Mouse (Mus musculus): ENCODE measurements at regions not wholly inside any gene's neighbourhood (a gene's known extent, or its start where the extent isn't known, plus 50 kb on each side); places are given as distances from the start of the nearest gene placed in this dataset.

DNA sequence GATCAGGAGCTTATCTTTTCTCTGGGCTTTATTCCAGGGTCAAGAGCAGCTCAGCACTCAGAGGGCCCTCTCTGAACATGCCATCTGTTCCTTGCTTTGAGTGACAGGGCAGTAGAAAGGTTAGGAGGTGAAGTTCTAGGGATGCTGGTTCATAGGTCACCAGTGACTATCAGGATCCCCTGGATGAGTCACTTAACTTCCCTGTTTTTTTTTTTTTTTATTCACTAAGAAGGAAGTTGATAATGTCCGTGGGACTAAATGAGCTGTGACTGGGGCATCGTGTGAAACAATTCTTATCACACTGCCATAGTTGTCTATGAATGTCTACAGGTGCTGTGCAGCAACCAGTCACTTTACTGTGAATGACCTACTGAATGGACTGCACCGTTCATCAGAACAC lies 73.8 kb upstream of the Gpr139 start:
- no peaks in the 10 kb centered on the region for H3K36me3 ChIP-seq (ENCODE audit: control insufficient read depth, insufficient read depth, low read length)
- H3K4me3 ChIP-seq (ENCODE audit: low read depth, low read length), result no peak overlapping the region
- TF ChIP-seq EP300 (optimal IDR thresholded peaks at IDR 0.05), result no peak
- TF ChIP-seq CTCF (IDR thresholded peaks at IDR 0.05; ENCODE audit: low read depth), result no peak
- no peak overlapping the region for H3K9ac ChIP-seq (ENCODE audit: low read length)
- DNase-seq (ENCODE audit: low spot score) (no peak), ATAC-seq (ENCODE audit: low FRiP score, low TSS enrichment) (no peak)
- no peak overlapping the region for H3K27ac ChIP-seq (replicated peaks)
- no peak overlapping the region for H3K4me2 ChIP-seq (replicated peaks; ENCODE audit: low read depth)
- no peaks in the 10 kb centered on the region for H3K4me1 ChIP-seq (replicated peaks; ENCODE audit: control insufficient read depth, insufficient read depth)
- H3K9me3 ChIP-seq (ENCODE audit: control insufficient read depth, low read length), result no peaks in the 10 kb centered on the region
- H3K27me3 ChIP-seq (ENCODE audit: control insufficient read depth, insufficient read depth, low read length), result no peaks in the 10 kb centered on the region
- WGBS, result 62% methylated on average over 3 of the region's 3 CpGs

- WGBS, result 79% methylated on average over 3 of the region's 3 CpGs
- H3K4me2 ChIP-seq (replicated peaks; ENCODE audit: low read depth), result no peak overlapping the region
- TF ChIP-seq CTCF (IDR thresholded peaks at IDR 0.05; ENCODE audit: low read depth), result no peak
Measured at GRCm38 (mm10) chr7:119256916-119257315, 72.5 kb upstream of the Gpr139 start.

GRCm38 (mm10) chr7:119252742-119253141 lies 68.3 kb upstream of the Gpr139 start:
- Histone ChIP-seq H3K27me3 (ENCODE audit: control insufficient read depth, insufficient read depth, low read length) (no peaks in the 10 kb centered on the region), H3K4me3 (ENCODE audit: low read depth, low read length) (no peak overlapping the region), H3K9me3 (ENCODE audit: control insufficient read depth, low read length) (no peaks in the 10 kb centered on the region), H3K36me3 (ENCODE audit: control insufficient read depth, insufficient read depth, low read length) (no peaks in the 10 kb centered on the region), H3K9ac (ENCODE audit: low read length) (no peak overlapping the region), H3K4me1 (replicated peaks; ENCODE audit: control insufficient read depth, insufficient read depth) (no peaks in the 10 kb centered on the region), H3K4me2 (replicated peaks; ENCODE audit: low read depth) (no peak overlapping the region), H3K27ac (replicated peaks) (no peak overlapping the region)
- TF ChIP-seq EP300 (optimal IDR thresholded peaks at IDR 0.05) (no peak), CTCF (IDR thresholded peaks at IDR 0.05; ENCODE audit: low read depth) (no peak)
- ATAC-seq (ENCODE audit: low FRiP score, low TSS enrichment), result no peak
- DNase-seq (ENCODE audit: low spot score), result no peak
- 61% methylated on average over 2 of the region's 2 CpGs for WGBS

More at GRCm38 (mm10) chr7:119256916-119257315, 72.5 kb upstream of the Gpr139 start:
- Histone ChIP-seq H3K27me3 (ENCODE audit: control insufficient read depth, insufficient read depth, low read length) (no peaks in the 10 kb centered on the region), H3K36me3 (ENCODE audit: control insufficient read depth, insufficient read depth, low read length) (no peaks in the 10 kb centered on the region), H3K27ac (replicated peaks) (no peak overlapping the region), H3K4me3 (ENCODE audit: low read depth, low read length) (no peak overlapping the region), H3K9me3 (ENCODE audit: control insufficient read depth, low read length) (no peaks in the 10 kb centered on the region), H3K4me1 (replicated peaks; ENCODE audit: control insufficient read depth, insufficient read depth) (no peaks in the 10 kb centered on the region), H3K9ac (ENCODE audit: low read length) (no peak overlapping the region)
- ATAC-seq (ENCODE audit: low FRiP score, low TSS enrichment), result no peak
- no peak for DNase-seq (ENCODE audit: low spot score)

DNA sequence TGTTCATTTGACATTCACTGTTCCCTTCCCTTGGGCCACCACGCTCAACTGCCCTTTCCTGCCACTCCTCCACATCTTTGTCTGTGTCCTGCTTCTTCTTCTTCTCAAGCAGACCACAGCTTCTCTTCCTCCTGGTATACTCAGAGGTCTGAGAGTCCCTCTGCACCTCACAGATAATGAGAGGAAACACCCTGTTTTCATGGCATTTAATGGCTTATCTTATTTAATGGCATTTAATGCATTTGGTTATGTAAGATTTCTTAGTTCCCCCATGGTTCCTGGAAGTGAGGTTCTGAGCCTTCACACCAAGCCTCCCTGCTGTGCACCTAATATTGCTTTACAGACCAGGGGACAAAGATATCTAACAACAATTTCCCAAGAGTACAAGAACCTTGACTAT lies 67.3 kb upstream of the Gpr139 start:
- TF ChIP-seq CTCF (IDR thresholded peaks at IDR 0.05; ENCODE audit: low read depth) (no peak), EP300 (optimal IDR thresholded peaks at IDR 0.05) (no peak)
- DNase-seq (ENCODE audit: low spot score), result no peak
- Histone ChIP-seq H3K4me2 (replicated peaks; ENCODE audit: low read depth) (no peak overlapping the region), H3K4me3 (ENCODE audit: low read depth, low read length) (no peak overlapping the region), H3K9ac (ENCODE audit: low read length) (no peak overlapping the region), H3K27ac (replicated peaks) (no peak overlapping the region), H3K4me1 (replicated peaks; ENCODE audit: control insufficient read depth, insufficient read depth) (no peaks in the 10 kb centered on the region), H3K9me3 (ENCODE audit: control insufficient read depth, low read length) (no peaks in the 10 kb centered on the region), H3K36me3 (ENCODE audit: control insufficient read depth, insufficient read depth, low read length) (no peaks in the 10 kb centered on the region), H3K27me3 (ENCODE audit: control insufficient read depth, insufficient read depth, low read length) (no peaks in the 10 kb centered on the region)
- no peak for ATAC-seq (ENCODE audit: low FRiP score, low TSS enrichment)
- WGBS, result 72% methylated on average over 1 of the region's 1 CpGs

GRCm38 (mm10) chr7:119250381-119250780 lies 66.0 kb upstream of the Gpr139 start:
- Histone ChIP-seq H3K4me2 (replicated peaks; ENCODE audit: low read depth) (no peak overlapping the region), H3K4me1 (replicated peaks; ENCODE audit: control insufficient read depth, insufficient read depth) (no peaks in the 10 kb centered on the region), H3K27ac (replicated peaks) (no peak overlapping the region), H3K9me3 (ENCODE audit: control insufficient read depth, low read length) (no peaks in the 10 kb centered on the region), H3K4me3 (ENCODE audit: low read depth, low read length) (no peak overlapping the region), H3K36me3 (ENCODE audit: control insufficient read depth, insufficient read depth, low read length) (no peaks in the 10 kb centered on the region), H3K27me3 (ENCODE audit: control insufficient read depth, insufficient read depth, low read length) (no peaks in the 10 kb centered on the region), H3K9ac (ENCODE audit: low read length) (no peak overlapping the region)
- TF ChIP-seq EP300 (optimal IDR thresholded peaks at IDR 0.05) (no peak), CTCF (IDR thresholded peaks at IDR 0.05; ENCODE audit: low read depth) (no peak)
- 88% methylated on average over 3 of the region's 3 CpGs for WGBS
- ATAC-seq (ENCODE audit: low FRiP score, low TSS enrichment) (no peak), DNase-seq (ENCODE audit: low spot score) (no peak)

GRCm38 (mm10) chr7:119244785-119245184 lies 60.4 kb upstream of the Gpr139 start:
- H3K27ac ChIP-seq (replicated peaks), result no peak overlapping the region
- no peak for ATAC-seq (ENCODE audit: low FRiP score, low TSS enrichment)
- 63% methylated on average over 5 of the region's 5 CpGs for WGBS

More at GRCm38 (mm10) chr7:119244785-119245184, 60.4 kb upstream of the Gpr139 start:
- H3K9me3 ChIP-seq (ENCODE audit: control insufficient read depth, low read length), result no peaks in the 10 kb centered on the region
- no peak overlapping the region for H3K4me3 ChIP-seq (ENCODE audit: low read depth, low read length)
- H3K27me3 ChIP-seq (ENCODE audit: control insufficient read depth, insufficient read depth, low read length), result no peaks in the 10 kb centered on the region
- no peak overlapping the region for H3K4me2 ChIP-seq (replicated peaks; ENCODE audit: low read depth)
- H3K9ac ChIP-seq (ENCODE audit: low read length), result no peak overlapping the region
- no peaks in the 10 kb centered on the region for H3K36me3 ChIP-seq (ENCODE audit: control insufficient read depth, insufficient read depth, low read length)
- DNase-seq (ENCODE audit: low spot score), result no peak
- TF ChIP-seq EP300 (optimal IDR thresholded peaks at IDR 0.05), result no peak
- TF ChIP-seq CTCF (IDR thresholded peaks at IDR 0.05; ENCODE audit: low read depth), result no peak
- H3K4me1 ChIP-seq (replicated peaks; ENCODE audit: control insufficient read depth, insufficient read depth), result no peaks in the 10 kb centered on the region

All from stomach, postnatal 0 days (tissue).